Mouse (Mus musculus) midbrain, postnatal 0 days (tissue): ENCODE measurements around the gene Ghsr. TPM values are rescaled to one million over a fixed set of nuclear protein-coding genes. Genes with fewer than 3 reads are reported as not detected.
A peak's percentile ranks its signal among the peaks of the same experiment; 100 is the strongest.

Source experiments
- ATAC-seq: fragments of 200-750 bp; cut with Nextera tagmentation; 2 replicates; pipeline ENCODE4 v1.8.0; 2017; ENCODE audit warnings: moderate number of reproducible peaks, mild to moderate bottlenecking, moderate TSS enrichment, moderate library complexity; ENCODE audit not compliant: low FRiP score
- DNase-seq: peaks from one replicate; pipeline ENCODE4 v3.0.0-alpha.2; 2015; ENCODE audit warnings: low spot score
- H3K27ac ChIP-seq: fragments of 300-500 bp; sonication (generic); 2 replicates; pipeline ENCODE4 v1.5.1; 2014; ENCODE audit warnings: low read depth, mild to moderate bottlenecking, low read length, mixed read lengths
- H3K27me3 ChIP-seq: fragments of 300-500 bp; sonication (generic); 2 replicates; pipeline ENCODE4 v1.6.1; 2014; ENCODE audit warnings: low read length, control low read depth, mixed read lengths; ENCODE audit not compliant: insufficient read depth
- H3K36me3 ChIP-seq: fragments of 300-500 bp; sonication (generic); 2 replicates; pipeline ENCODE4 v1.6.1; 2014; ENCODE audit warnings: low read length, control low read depth, mixed read lengths; ENCODE audit not compliant: insufficient read depth
- H3K4me1 ChIP-seq: fragments of 300-500 bp; sonication (generic); 2 replicates; pipeline ENCODE4 v1.6.1; 2014; ENCODE audit warnings: mild to moderate bottlenecking, control low read depth, antibody characterized with exemption, low read length, mixed read lengths; ENCODE audit not compliant: insufficient read depth
- H3K4me2 ChIP-seq: fragments of 300-500 bp; sonication (generic); 2 replicates; pipeline ENCODE4 v1.6.1; 2014; ENCODE audit warnings: low read depth, mild to moderate bottlenecking, low read length, mixed read lengths; ENCODE audit not compliant: poor library complexity, severe bottlenecking
- H3K4me3 ChIP-seq: fragments of 300-500 bp; sonication (generic); 2 replicates; pipeline ENCODE4 v1.5.1; 2014; ENCODE audit warnings: low read depth, mild to moderate bottlenecking, low read length, moderate library complexity
- H3K9ac ChIP-seq: fragments of 300-500 bp; sonication (generic); replicated peaks from 2 replicates; pipeline ENCODE4 v1.6.1; 2014; ENCODE audit warnings: mild to moderate bottlenecking, low read length, moderate library complexity, mixed read lengths; ENCODE audit not compliant: poor library complexity, severe bottlenecking
- H3K9me3 ChIP-seq: fragments of 300-500 bp; sonication (generic); 2 replicates; pipeline ENCODE4 v1.6.1; 2016; ENCODE audit warnings: low read length, control low read depth
- CTCF ChIP-seq: IDR thresholded peaks from 2 replicates; pipeline ENCODE4 v1.5.1; 2016; ENCODE audit warnings: antibody characterized with exemption, mild to moderate bottlenecking
- WGBS: fragments of 180-500 bp; shearing (Covaris S2); extraction: QIAGEN DNeasy Blood & Tissue Kit; methylation state at CpG from one replicate; pipeline ENCODE4 v1.1.7; 2014; 5-methylcytosine and 5-hydroxymethylcytosine counted together
- polyA plus RNA-seq: library from polyadenylated mRNA; unstranded; fragments of >200 nt; fragmentation: Nextera tagmentation; extraction: Ambion mirVana; gene quantifications from 2 replicates; pipeline ENCODE4 v1.2.1, GENCODE M21; 2015
- total RNA-seq: library from RNA; depleted of rRNA; stranded (reverse); fragments of >200 nt; gene quantifications from 2 replicates; pipeline ENCODE4 v1.2.3, GENCODE M21; 2014; rRNA removed

Ghsr gene
- total RNA-seq (2.5 and 2.8 TPM in 2 replicates), polyA plus RNA-seq (0.59 and 0.65 TPM in 2 replicates)

- 0 out of 2 replicates have a peak, but pooled peaks have one; percentile 5 for TF ChIP-seq CTCF
- no peak within 1 kb of the TSS for H3K27ac ChIP-seq
- H3K9ac ChIP-seq = 0 out of 2 replicates have a peak within 1 kb of the TSS, but pooled peaks have one; percentile 39
- H3K4me2 ChIP-seq = peak within 1 kb of the TSS; percentile 97
- H3K9me3 ChIP-seq = no peaks in the 10 kb centered on the region
- under 1% methylated on average over 16 of the region's 19 CpGs for WGBS
- peak within 1 kb of the TSS; percentile 45 for H3K4me3 ChIP-seq
- DNase-seq (no peak), ATAC-seq (peak; percentile 78)
- H3K36me3 ChIP-seq = no peaks in the 10 kb centered on the region
- H3K4me1 ChIP-seq = no peaks in the 10 kb centered on the region
- H3K27me3 ChIP-seq = peaks cover 28% of the 10 kb centered on the region
These were observed at the start of gene Ghsr for GRCm38 (mm10) chr3:27371276-27371621. Gene Ghsr (plus strand): TSS chr3:27371351.

GRCm38 (mm10) chr3:27322591-27322990 lies 48.6 kb upstream of the Ghsr start:
- TF ChIP-seq CTCF = no peak
- Histone ChIP-seq H3K4me1 (no peaks in the 10 kb centered on the region), H3K9ac (no peak overlapping the region), H3K4me3 (no peak overlapping the region), H3K9me3 (no peaks in the 10 kb centered on the region), H3K36me3 (no peaks in the 10 kb centered on the region), H3K27me3 (no peaks in the 10 kb centered on the region), H3K4me2 (no peak overlapping the region), H3K27ac (no peak overlapping the region)
- DNase-seq (no peak), ATAC-seq (no peak)
- 89% methylated on average over 9 of the region's 9 CpGs for WGBS

- H3K4me3 ChIP-seq = no peak overlapping the region
- no peak for DNase-seq
- no peak overlapping the region for H3K4me2 ChIP-seq
- no peak overlapping the region for H3K9ac ChIP-seq
- no peaks in the 10 kb centered on the region for H3K27me3 ChIP-seq
- 80% methylated on average over 5 of the region's 5 CpGs for WGBS
- no peaks in the 10 kb centered on the region for H3K36me3 ChIP-seq
- TF ChIP-seq CTCF = no peak
- no peaks in the 10 kb centered on the region for H3K4me1 ChIP-seq
- no peak overlapping the region for H3K27ac ChIP-seq
- H3K9me3 ChIP-seq = no peaks in the 10 kb centered on the region
- ATAC-seq = no peak
These were observed 47.6 kb upstream of the Ghsr start for GRCm38 (mm10) chr3:27323551-27323950.

- no peaks in the 10 kb centered on the region for H3K4me1 ChIP-seq
- TF ChIP-seq CTCF = no peak
- H3K27ac ChIP-seq = no peak overlapping the region
- no peak overlapping the region for H3K4me3 ChIP-seq
- WGBS = 83% methylated on average over 4 of the region's 4 CpGs
- H3K9me3 ChIP-seq = no peaks in the 10 kb centered on the region
- ATAC-seq (no peak), DNase-seq (no peak)
- H3K36me3 ChIP-seq = no peaks in the 10 kb centered on the region
- no peak overlapping the region for H3K4me2 ChIP-seq
- H3K9ac ChIP-seq = no peak overlapping the region
- H3K27me3 ChIP-seq = no peaks in the 10 kb centered on the region
These were observed 44.4 kb upstream of the Ghsr start for GRCm38 (mm10) chr3:27326633-27327191.

- Histone ChIP-seq H3K27ac (no peak overlapping the region), H3K4me1 (no peaks in the 10 kb centered on the region), H3K27me3 (no peaks in the 10 kb centered on the region), H3K36me3 (no peaks in the 10 kb centered on the region), H3K4me2 (no peak overlapping the region), H3K4me3 (no peak overlapping the region), H3K9ac (no peak overlapping the region), H3K9me3 (no peaks in the 10 kb centered on the region)
- TF ChIP-seq CTCF = no peak
- 91% methylated on average over 5 of the region's 5 CpGs for WGBS
- DNase-seq (no peak), ATAC-seq (no peak)
These were observed 40.4 kb upstream of the Ghsr start for GRCm38 (mm10) chr3:27330706-27331105.

GRCm38 (mm10) chr3:27338437-27338836 lies 32.7 kb upstream of the Ghsr start:
- Histone ChIP-seq H3K4me1 (no peaks in the 10 kb centered on the region), H3K9me3 (no peaks in the 10 kb centered on the region), H3K4me3 (no peak overlapping the region), H3K9ac (no peak overlapping the region), H3K36me3 (no peaks in the 10 kb centered on the region), H3K27me3 (no peaks in the 10 kb centered on the region), H3K4me2 (no peak overlapping the region), H3K27ac (no peak overlapping the region)
- WGBS = 33% methylated on average over 6 of the region's 6 CpGs
- peak; percentile 77 for TF ChIP-seq CTCF
- DNase-seq = peak; percentile 67
- ATAC-seq = no peak
